Mouse (Mus musculus) kidney, adult 2 months (tissue): ENCODE results near the gene Ehhadh.

Experiments used
- CTCF ChIP-seq: fragments of 200-500 bp; conservative IDR thresholded peaks from 2 replicates; pipeline ENCODE4 v1.5.1; 2011; ENCODE audit warnings: low read depth, mild to moderate bottlenecking, control low read depth, low read length, moderate library complexity, mixed read lengths; ENCODE audit not compliant: insufficient read depth, insufficient read length
- POLR2A ChIP-seq: fragments of 200-500 bp; IDR thresholded peaks from one replicate; pipeline ENCODE4 v1.6.1; 2011; ENCODE audit warnings: low read depth, low read length, control low read depth

- no peak for TF ChIP-seq CTCF
- no peak for TF ChIP-seq POLR2A
These were observed 7.1 kb upstream of the Ehhadh start for GRCm38 (mm10) chr16:21794697-21795045.
